Mouse (Mus musculus) bone marrow macrophage, adult 2 months (primary cell): Measurements from ENCODE around the gene Pitpnc1.

Experiments used
- CTCF ChIP-seq: IDR thresholded peaks from 2 replicates; pipeline ENCODE4 v1.5.1; 2012; ENCODE audit warnings: low read depth, mild to moderate bottlenecking, low read length, moderate library complexity
- POLR2A ChIP-seq: IDR thresholded peaks from 2 replicates; pipeline ENCODE4 v1.6.1; 2012; ENCODE audit warnings: mild to moderate bottlenecking, low read depth, low read length, borderline replicate concordance

- TF ChIP-seq POLR2A (no peak), CTCF (no peak)
These were observed 54.5 kb downstream of the Pitpnc1 start for GRCm38 (mm10) chr11:107415901-107416560.
